Mouse (Mus musculus): ENCODE results near the gene Atp1a1. TPM values are rescaled to one million over a fixed set of nuclear protein-coding genes. Genes with fewer than 3 reads are reported as not detected.
A peak's percentile ranks its signal among the peaks of the same experiment; 100 is the strongest.

The Atp1a1 gene
- total and polyA plus RNA-seq, 2 experiments, result 163 to 183 TPM

GRCm38 (mm10) chr3:101552621-101553620 lies 51.6 kb downstream of the Atp1a1 start:
- no peak overlapping the region for H3K9ac ChIP-seq (ENCODE audit: low read depth, low read length)
- peaks cover 7% of the 10 kb centered on the region; the same call in 1 of the 2 replicates for H3K4me1 ChIP-seq (ENCODE audit: control insufficient read depth, insufficient read depth, low read length)
- TF ChIP-seq POLR2A (IDR thresholded peaks at IDR 0.05; ENCODE audit: extremely low read depth, insufficient read depth, low read length) (no peak), CTCF (IDR thresholded peaks at IDR 0.05; ENCODE audit: low read depth, low read length) (no peak)
- no peaks in the 10 kb centered on the region for H3K79me2 ChIP-seq (ENCODE audit: control insufficient read depth, insufficient read depth, low read length)
- H3K27ac ChIP-seq (replicated peaks; ENCODE audit: insufficient read depth, low read depth, low read length), result no peak overlapping the region
- peak; percentile 69 for DNase-seq (ENCODE audit: extremely low read depth, low read depth, low spot score)
- H3K27me3 ChIP-seq (ENCODE audit: control insufficient read depth, insufficient read depth, low read length), result no peaks in the 10 kb centered on the region
- no peak overlapping the region for H3K4me3 ChIP-seq (ENCODE audit: insufficient read depth, low read depth, low read length)
- no peaks in the 10 kb centered on the region for H3K36me3 ChIP-seq (ENCODE audit: control insufficient read depth, insufficient read depth, low read length)
- WGBS, result 48% methylated on average over 7 of the region's 7 CpGs

DNA sequence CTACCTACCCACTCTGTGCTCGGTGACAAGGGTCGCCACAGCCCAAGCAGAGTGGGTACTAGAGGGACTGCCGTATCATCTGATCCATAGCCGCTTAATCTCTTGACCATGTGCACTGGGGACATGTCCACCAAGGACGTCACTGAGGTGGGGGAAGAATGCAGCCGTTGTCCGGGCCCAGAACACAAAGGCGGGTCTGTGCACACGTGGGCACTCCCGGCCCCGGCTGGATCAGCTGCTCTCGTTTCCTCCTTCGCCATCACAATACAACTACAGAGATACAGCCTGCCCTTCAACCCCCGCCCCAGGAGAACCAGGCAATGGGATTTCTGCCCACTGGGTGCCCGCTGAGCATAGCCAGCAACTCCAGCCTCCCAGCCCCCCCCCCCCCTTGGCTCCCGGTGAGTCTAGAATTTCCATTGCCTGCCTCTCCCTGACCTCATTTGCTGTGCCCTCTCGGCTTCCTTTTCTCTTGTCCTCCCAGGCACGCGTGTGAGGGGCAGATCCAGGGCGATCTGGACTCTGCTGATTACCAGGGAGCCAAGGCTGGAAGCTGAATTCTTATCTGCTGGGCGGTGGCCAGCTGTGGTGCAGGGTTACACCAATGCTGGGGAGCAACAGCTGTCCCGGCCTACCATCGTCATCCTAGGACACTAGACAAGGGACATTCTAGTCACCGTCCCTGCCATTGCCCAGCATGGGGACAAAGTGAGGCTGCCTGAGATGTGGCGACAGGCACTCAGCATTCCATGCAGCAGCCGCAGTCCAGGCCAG lies 52.8 kb downstream of the Atp1a1 start:
- H3K27me3 ChIP-seq (ENCODE audit: control insufficient read depth, insufficient read depth, low read length), result no peaks in the 10 kb centered on the region
- peak; percentile 77 for DNase-seq (ENCODE audit: extremely low read depth, low read depth, low spot score)
- H3K79me2 ChIP-seq (ENCODE audit: control insufficient read depth, insufficient read depth, low read length), result no peaks in the 10 kb centered on the region
- no peak overlapping the region for H3K9ac ChIP-seq (ENCODE audit: low read depth, low read length)
- 72% methylated on average over 26 of the region's 26 CpGs for WGBS
- H3K4me1 ChIP-seq (ENCODE audit: control insufficient read depth, insufficient read depth, low read length), result peaks cover 7% of the 10 kb centered on the region; the same call in 1 of the 2 replicates
- no peak overlapping the region for H3K4me3 ChIP-seq (ENCODE audit: insufficient read depth, low read depth, low read length)
- no peak overlapping the region for H3K27ac ChIP-seq (replicated peaks; ENCODE audit: insufficient read depth, low read depth, low read length)
- H3K36me3 ChIP-seq (ENCODE audit: control insufficient read depth, insufficient read depth, low read length), result no peaks in the 10 kb centered on the region
- TF ChIP-seq CTCF (IDR thresholded peaks at IDR 0.05; ENCODE audit: low read depth, low read length), result no peak
- no peak for TF ChIP-seq POLR2A (IDR thresholded peaks at IDR 0.05; ENCODE audit: extremely low read depth, insufficient read depth, low read length)

- H3K9ac ChIP-seq (ENCODE audit: low read depth, low read length), result no peak overlapping the region
- H3K79me2 ChIP-seq (ENCODE audit: control insufficient read depth, insufficient read depth, low read length), result no peaks in the 10 kb centered on the region
- no peak overlapping the region for H3K27ac ChIP-seq (replicated peaks; ENCODE audit: insufficient read depth, low read depth, low read length)
- 90% methylated on average over 5 of the region's 5 CpGs for WGBS
- peaks cover 7% of the 10 kb centered on the region; the same call in 1 of the 2 replicates for H3K4me1 ChIP-seq (ENCODE audit: control insufficient read depth, insufficient read depth, low read length)
- no peaks in the 10 kb centered on the region for H3K36me3 ChIP-seq (ENCODE audit: control insufficient read depth, insufficient read depth, low read length)
- TF ChIP-seq CTCF (IDR thresholded peaks at IDR 0.05; ENCODE audit: low read depth, low read length) (no peak), POLR2A (IDR thresholded peaks at IDR 0.05; ENCODE audit: extremely low read depth, insufficient read depth, low read length) (no peak)
- no peaks in the 10 kb centered on the region for H3K27me3 ChIP-seq (ENCODE audit: control insufficient read depth, insufficient read depth, low read length)
- no peak for DNase-seq (ENCODE audit: extremely low read depth, low read depth, low spot score)
- no peak overlapping the region for H3K4me3 ChIP-seq (ENCODE audit: insufficient read depth, low read depth, low read length)
Observed at GRCm38 (mm10) chr3:101549749-101550148, 54.7 kb downstream of the Atp1a1 start.

DNA sequence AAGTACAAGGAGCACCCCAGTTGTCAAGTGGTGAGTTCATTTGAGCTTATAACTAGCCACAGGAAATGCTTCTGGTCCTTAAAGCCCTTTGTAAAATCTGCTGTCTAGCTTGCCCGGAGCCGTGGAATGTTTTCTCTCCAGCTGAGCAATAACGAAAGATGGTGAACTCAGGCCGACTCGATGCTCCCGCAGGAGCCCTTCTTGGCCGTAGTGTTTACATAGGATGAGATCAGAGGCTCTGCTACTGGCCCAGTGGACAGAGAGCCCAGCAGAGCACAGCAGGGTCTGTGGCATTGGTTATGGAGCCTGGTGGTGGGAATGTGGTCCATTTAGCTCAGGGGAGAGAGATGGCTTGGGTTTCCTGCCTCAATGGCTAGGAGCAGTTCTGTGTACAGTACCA lies 60.4 kb downstream of the Atp1a1 start:
- Histone ChIP-seq H3K36me3 (ENCODE audit: control insufficient read depth, insufficient read depth, low read length) (no peaks in the 10 kb centered on the region), H3K27ac (replicated peaks; ENCODE audit: insufficient read depth, low read depth, low read length) (no peak overlapping the region), H3K79me2 (ENCODE audit: control insufficient read depth, insufficient read depth, low read length) (no peaks in the 10 kb centered on the region), H3K9ac (ENCODE audit: low read depth, low read length) (no peak overlapping the region), H3K4me1 (ENCODE audit: control insufficient read depth, insufficient read depth, low read length) (no peaks in the 10 kb centered on the region), H3K4me3 (ENCODE audit: insufficient read depth, low read depth, low read length) (no peak overlapping the region), H3K27me3 (ENCODE audit: control insufficient read depth, insufficient read depth, low read length) (no peaks in the 10 kb centered on the region)
- TF ChIP-seq POLR2A (IDR thresholded peaks at IDR 0.05; ENCODE audit: extremely low read depth, insufficient read depth, low read length) (no peak), CTCF (IDR thresholded peaks at IDR 0.05; ENCODE audit: low read depth, low read length) (no peak)
- DNase-seq (ENCODE audit: extremely low read depth, low read depth, low spot score), result no peak
- WGBS, result 23% methylated on average over 7 of the region's 7 CpGs

DNA sequence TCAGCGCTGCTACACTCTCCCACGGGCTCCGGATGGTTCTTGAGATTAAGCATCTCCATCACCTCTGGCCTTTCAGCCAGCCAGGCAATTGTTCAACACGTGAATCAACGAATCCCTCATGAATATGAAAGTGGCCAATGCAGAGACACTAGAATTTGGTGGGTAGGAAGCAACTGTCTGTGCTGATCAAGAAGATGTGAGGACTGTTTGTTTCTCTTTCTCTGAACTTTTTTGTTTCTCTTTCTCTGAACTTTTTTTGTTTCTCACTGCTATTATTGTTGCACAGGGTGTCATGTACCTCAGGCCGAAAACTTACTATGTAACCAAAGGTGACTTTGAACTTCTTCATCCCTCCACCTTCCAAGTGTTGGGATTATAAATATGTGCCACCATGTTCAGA lies 62.9 kb downstream of the Atp1a1 start:
- no peaks in the 10 kb centered on the region for H3K79me2 ChIP-seq (ENCODE audit: control insufficient read depth, insufficient read depth, low read length)
- no peaks in the 10 kb centered on the region for H3K27me3 ChIP-seq (ENCODE audit: control insufficient read depth, insufficient read depth, low read length)
- H3K36me3 ChIP-seq (ENCODE audit: control insufficient read depth, insufficient read depth, low read length), result no peaks in the 10 kb centered on the region
- H3K9ac ChIP-seq (ENCODE audit: low read depth, low read length), result no peak overlapping the region
- H3K4me1 ChIP-seq (ENCODE audit: control insufficient read depth, insufficient read depth, low read length), result no peaks in the 10 kb centered on the region
- no peak overlapping the region for H3K27ac ChIP-seq (replicated peaks; ENCODE audit: insufficient read depth, low read depth, low read length)
- no peak for DNase-seq (ENCODE audit: extremely low read depth, low read depth, low spot score)
- no peak overlapping the region for H3K4me3 ChIP-seq (ENCODE audit: insufficient read depth, low read depth, low read length)
- WGBS, result 81% methylated on average over 6 of the region's 6 CpGs
- TF ChIP-seq POLR2A (IDR thresholded peaks at IDR 0.05; ENCODE audit: extremely low read depth, insufficient read depth, low read length) (no peak), CTCF (IDR thresholded peaks at IDR 0.05; ENCODE audit: low read depth, low read length) (no peak)

Data from liver, adult 2 months (tissue).